Mouse (Mus musculus) forebrain, embryonic 11.5 days (tissue): ENCODE results near the gene Csnk1g1. TPM values are rescaled to one million over a fixed set of nuclear protein-coding genes. Genes with fewer than 3 reads are reported as not detected.

Experiments
- ATAC-seq: fragments of 200-750 bp; cut with Nextera tagmentation; replicated peaks from 2 replicates; pipeline ENCODE4 v1.8.0; 2017; ENCODE audit warnings: moderate TSS enrichment; ENCODE audit not compliant: low FRiP score
- DNase-seq: peaks from one replicate; pipeline ENCODE4 v3.0.0-alpha.2; 2017; ENCODE audit warnings: low spot score
- H3K27ac ChIP-seq: fragments of 300-500 bp; sonication (generic); 2 replicates; pipeline ENCODE4 v1.5.1; 2014; ENCODE audit warnings: low read depth, low read length
- H3K27me3 ChIP-seq: fragments of 300-500 bp; sonication (generic); 2 replicates; pipeline ENCODE4 v1.6.1; 2014; ENCODE audit warnings: mild to moderate bottlenecking, low read length, mixed read lengths; ENCODE audit not compliant: control insufficient read depth, insufficient read depth
- H3K36me3 ChIP-seq: fragments of 300-500 bp; sonication (generic); 2 replicates; pipeline ENCODE4 v1.6.1; 2014; ENCODE audit warnings: mild to moderate bottlenecking, low read length, moderate library complexity, mixed read lengths; ENCODE audit not compliant: control insufficient read depth, insufficient read depth
- H3K4me1 ChIP-seq: fragments of 300-500 bp; sonication (generic); replicated peaks from 2 replicates; pipeline ENCODE4 v1.6.1; 2014; ENCODE audit warnings: low read length, mixed read lengths; ENCODE audit not compliant: control insufficient read depth, insufficient read depth
- H3K4me2 ChIP-seq: fragments of 300-500 bp; sonication (generic); 2 replicates; pipeline ENCODE4 v1.6.1; 2014; ENCODE audit warnings: low read depth, mild to moderate bottlenecking, low read length, moderate library complexity, mixed read lengths; ENCODE audit not compliant: severe bottlenecking
- H3K4me3 ChIP-seq: fragments of 300-500 bp; sonication (generic); 2 replicates; pipeline ENCODE4 v1.5.1; 2014; ENCODE audit warnings: low read depth, low read length
- H3K9ac ChIP-seq: fragments of 300-500 bp; sonication (generic); 2 replicates; pipeline ENCODE4 v1.6.1; 2014; ENCODE audit warnings: low read length
- H3K9me3 ChIP-seq: fragments of 300-500 bp; sonication (generic); 2 replicates; pipeline ENCODE4 v1.6.1; 2016; ENCODE audit warnings: low read length, mixed read lengths; ENCODE audit not compliant: control insufficient read depth
- WGBS: fragments of 180-500 bp; shearing (Covaris S2); extraction: QIAGEN DNeasy Blood & Tissue Kit; methylation state at CpG from one replicate; pipeline ENCODE4 v1.1.7; 2014; 5-methylcytosine and 5-hydroxymethylcytosine counted together
- polyA plus RNA-seq: library from polyadenylated mRNA; unstranded; fragments of >200 nt; fragmentation: Nextera tagmentation; extraction: Ambion mirVana; gene quantifications from 2 replicates; pipeline ENCODE4 v1.2.1, GENCODE M21; 2014

The Csnk1g1 gene
- polyA plus RNA-seq, 1 experiment from 2014 or later: 24.4 TPM

GRCm38 (mm10) chr9:66067542-66067941, 158.8 kb downstream of the Csnk1g1 start:
- Histone ChIP-seq H3K9me3 (no peaks in the 10 kb centered on the region), H3K27ac (no peak overlapping the region), H3K36me3 (peaks cover 20% of the 10 kb centered on the region; the same call in 1 of the 2 replicates), H3K9ac (no peak overlapping the region), H3K4me3 (no peak overlapping the region), H3K27me3 (peaks cover 30% of the 10 kb centered on the region), H3K4me2 (no peak overlapping the region), H3K4me1 (peaks cover 5% of the 10 kb centered on the region; the same call in 1 of the 2 replicates)
- no peak for DNase-seq
- 0 out of 2 replicates have a peak, but pooled peaks have one; percentile 7 for ATAC-seq
- WGBS: 25% methylated on average over 5 of the region's 5 CpGs

GRCm38 (mm10) chr9:66068056-66068455, 159.3 kb downstream of the Csnk1g1 start:
- no peak overlapping the region for H3K4me2 ChIP-seq
- peaks cover 30% of the 10 kb centered on the region for H3K27me3 ChIP-seq
- no peak overlapping the region for H3K4me3 ChIP-seq
- H3K9ac ChIP-seq: no peak overlapping the region
- H3K27ac ChIP-seq: no peak overlapping the region
- H3K36me3 ChIP-seq: peaks cover 20% of the 10 kb centered on the region; the same call in 1 of the 2 replicates
- 64% methylated on average over 4 of the region's 4 CpGs for WGBS
- ATAC-seq (no peak), DNase-seq (no peak)
- no peaks in the 10 kb centered on the region for H3K9me3 ChIP-seq
- H3K4me1 ChIP-seq: peaks cover 5% of the 10 kb centered on the region; the same call in 1 of the 2 replicates

- peak; percentile 65 for DNase-seq
- Histone ChIP-seq H3K4me2 (peak overlapping the region; percentile 95), H3K4me1 (peaks cover 5% of the 10 kb centered on the region; the same call in 1 of the 2 replicates), H3K27ac (no peak overlapping the region), H3K36me3 (peaks cover 15% of the 10 kb centered on the region; the same call in 1 of the 2 replicates), H3K9ac (peak overlapping the region; percentile 59), H3K9me3 (no peaks in the 10 kb centered on the region), H3K27me3 (peaks cover 30% of the 10 kb centered on the region), H3K4me3 (peak overlapping the region; percentile 45)
- 1% methylated on average over 30 of the region's 30 CpGs for WGBS
- peak; percentile 33; the same call in 1 of the 2 replicates for ATAC-seq
These were observed 160.3 kb downstream of the Csnk1g1 start for GRCm38 (mm10) chr9:66068971-66069391.

- Histone ChIP-seq H3K4me2 (peak within 1 kb of the TSS; percentile 95), H3K4me1 (peaks cover 5% of the 10 kb centered on the region; the same call in 1 of the 2 replicates), H3K9ac (peak within 1 kb of the TSS; percentile 59), H3K36me3 (peaks cover 10% of the 10 kb centered on the region; the same call in 1 of the 2 replicates), H3K4me3 (peak within 1 kb of the TSS; percentile 45), H3K9me3 (no peaks in the 10 kb centered on the region), H3K27ac (no peak within 1 kb of the TSS), H3K27me3 (peaks cover 30% of the 10 kb centered on the region)
- WGBS: under 1% methylated on average over 22 of the region's 22 CpGs
- peak; percentile 78 for ATAC-seq
- peak; percentile 90 for DNase-seq
These were observed 160.9 kb downstream of the Csnk1g1 start, which contains the start of gene Snx22 for GRCm38 (mm10) chr9:66069583-66069982. Gene Snx22 (minus strand): TSS chr9:66069719.

- peaks cover 30% of the 10 kb centered on the region for H3K27me3 ChIP-seq
These were observed 161.4 kb downstream of the Csnk1g1 start for GRCm38 (mm10) chr9:66070151-66070550.

GRCm38 (mm10) chr9:66072754-66073153, 164.0 kb downstream of the Csnk1g1 start:
- Histone ChIP-seq H3K9me3 (no peaks in the 10 kb centered on the region), H3K4me2 (no peak overlapping the region), H3K9ac (no peak overlapping the region), H3K27ac (no peak overlapping the region), H3K4me1 (peaks cover 5% of the 10 kb centered on the region; the same call in 1 of the 2 replicates), H3K27me3 (peaks cover 22% of the 10 kb centered on the region), H3K36me3 (no peaks in the 10 kb centered on the region), H3K4me3 (no peak overlapping the region)
- WGBS: 85% methylated on average over 7 of the region's 7 CpGs
- no peak for DNase-seq
- no peak for ATAC-seq

More at GRCm38 (mm10) chr9:66070151-66070550, 161.4 kb downstream of the Csnk1g1 start:
- Histone ChIP-seq H3K27ac (no peak overlapping the region), H3K9ac (no peak overlapping the region), H3K36me3 (peaks cover 9% of the 10 kb centered on the region; the same call in 1 of the 2 replicates), H3K9me3 (no peaks in the 10 kb centered on the region), H3K4me1 (peaks cover 5% of the 10 kb centered on the region; the same call in 1 of the 2 replicates), H3K4me3 (no peak overlapping the region), H3K4me2 (no peak overlapping the region)
- 89% methylated on average over 5 of the region's 5 CpGs for WGBS
- DNase-seq (no peak), ATAC-seq (no peak)

- H3K27me3 ChIP-seq: no peaks in the 10 kb centered on the region
- WGBS: 81% methylated on average over 3 of the region's 3 CpGs
- DNase-seq: no peak
- no peaks in the 10 kb centered on the region for H3K36me3 ChIP-seq
- no peak overlapping the region for H3K9ac ChIP-seq
- ATAC-seq: no peak
- no peak overlapping the region for H3K4me2 ChIP-seq
- H3K27ac ChIP-seq: no peak overlapping the region
- H3K9me3 ChIP-seq: no peaks in the 10 kb centered on the region
- H3K4me1 ChIP-seq: peaks cover 4% of the 10 kb centered on the region; the same call in 1 of the 2 replicates
- H3K4me3 ChIP-seq: no peak overlapping the region
These were observed 169.3 kb downstream of the Csnk1g1 start for GRCm38 (mm10) chr9:66078072-66078471.

GRCm38 (mm10) chr9:66078493-66078892, 169.8 kb downstream of the Csnk1g1 start:
- Histone ChIP-seq H3K27me3 (no peaks in the 10 kb centered on the region), H3K4me1 (peaks cover 4% of the 10 kb centered on the region; the same call in 1 of the 2 replicates), H3K36me3 (no peaks in the 10 kb centered on the region), H3K4me2 (no peak overlapping the region), H3K27ac (no peak overlapping the region), H3K4me3 (no peak overlapping the region), H3K9ac (no peak overlapping the region), H3K9me3 (no peaks in the 10 kb centered on the region)
- WGBS: 10% methylated on average over 14 of the region's 14 CpGs
- no peak for DNase-seq
- no peak for ATAC-seq
